Mouse (Mus musculus) layer of hippocampus, postnatal 25 days (tissue): ENCODE results near the gene Fcgrt. TPM values are rescaled to one million over a fixed set of nuclear protein-coding genes. Genes with fewer than 3 reads are reported as not detected.
A peak's percentile ranks its signal among the peaks of the same experiment; 100 is the strongest.
"Not testable (repeated sequence)": the region's sequence is repeated elsewhere in the genome, so short reads cannot be mapped to it uniquely, and the experiment has no call there.

Source experiments
- DNase-seq, 2 experiments: peaks; one replicate each; pipeline ENCODE4 v3.0.0; 2022; ENCODE audit warnings: mixed read lengths in 2 of 2, low spot score in 1 of 2; ENCODE audit errors: extremely low spot score in 1 of 2
- total RNA-seq, 2 experiments: library from RNA; stranded (reverse); gene quantifications; 2 replicates each; pipeline ENCODE4 v1.2.3; 2021

Fcgrt gene
- total RNA-seq, 2 experiments from 2014 or later: 18.1 to 21.0 TPM

DNA sequence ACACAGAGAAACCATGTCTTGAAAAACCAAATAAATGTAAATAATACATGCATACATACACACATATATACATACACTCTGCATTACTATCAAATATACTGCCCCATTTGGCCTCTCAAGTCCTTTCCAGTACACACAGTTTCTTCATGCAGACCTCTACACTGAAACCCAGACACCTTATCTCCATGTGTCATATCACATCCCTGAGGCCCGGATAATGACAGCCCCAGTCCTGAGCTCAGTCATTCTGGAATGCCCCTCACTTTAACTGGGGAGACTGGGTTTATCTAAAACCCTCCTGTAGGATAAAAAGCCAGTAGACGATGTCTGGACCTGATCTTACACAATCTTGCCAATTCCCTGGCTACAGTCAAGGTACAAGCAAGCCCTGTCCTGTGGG is 9.8 kb upstream of the Fcgrt start:
- DNase-seq: no peak

GRCm38 (mm10) chr7:45112529-45112928 is 8.9 kb upstream of the Fcgrt start:
- DNase-seq: no peak

GRCm38 (mm10) chr7:45111940-45112339 is 8.3 kb upstream of the Fcgrt start:
- DNase-seq: no peak

DNA sequence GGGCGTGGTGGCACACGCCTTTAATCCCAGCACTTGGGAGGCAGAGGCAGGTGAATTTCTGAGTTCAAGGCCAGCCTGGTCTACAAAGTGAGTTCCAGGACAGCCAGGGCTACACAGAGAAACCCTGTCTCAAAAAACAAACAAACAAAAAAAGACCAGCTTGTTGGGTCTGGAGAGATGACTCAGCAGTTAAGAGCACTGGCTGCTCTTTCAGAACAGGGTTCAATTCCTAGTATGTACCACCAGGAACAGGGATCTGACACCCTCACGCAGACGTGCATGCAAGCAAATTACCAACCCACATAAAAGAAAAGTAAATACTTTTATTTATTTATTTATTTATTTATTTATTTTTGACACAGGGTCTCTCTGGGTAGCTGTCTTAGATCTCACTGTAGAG is 6.4 kb upstream of the Fcgrt start:
- not testable (repeated sequence) for DNase-seq

- DNase-seq: no peak
Observed at GRCm38 (mm10) chr7:45107052-45107645, 3.5 kb upstream of the Fcgrt start.

DNA sequence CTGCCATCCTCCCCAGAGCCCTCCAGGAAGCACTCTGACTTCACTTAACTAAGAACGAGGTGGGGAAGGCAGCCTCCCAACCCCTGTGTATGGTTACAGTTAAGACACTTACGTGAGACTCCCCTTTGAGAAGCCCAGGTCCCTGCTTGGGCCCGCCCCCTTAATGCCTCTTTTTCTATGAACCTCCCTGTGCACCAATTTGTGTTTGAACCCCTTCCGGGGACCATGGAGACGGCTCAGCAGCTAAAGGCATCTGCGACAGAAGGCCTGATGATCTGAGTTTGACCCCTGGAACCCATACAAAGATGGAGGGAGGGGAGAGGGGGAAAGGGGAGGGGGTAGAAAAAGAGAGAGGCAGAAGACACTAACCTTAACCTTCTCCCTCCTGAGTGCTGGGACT is 2.8 kb upstream of the Fcgrt start:
- DNase-seq: no peak

DNA sequence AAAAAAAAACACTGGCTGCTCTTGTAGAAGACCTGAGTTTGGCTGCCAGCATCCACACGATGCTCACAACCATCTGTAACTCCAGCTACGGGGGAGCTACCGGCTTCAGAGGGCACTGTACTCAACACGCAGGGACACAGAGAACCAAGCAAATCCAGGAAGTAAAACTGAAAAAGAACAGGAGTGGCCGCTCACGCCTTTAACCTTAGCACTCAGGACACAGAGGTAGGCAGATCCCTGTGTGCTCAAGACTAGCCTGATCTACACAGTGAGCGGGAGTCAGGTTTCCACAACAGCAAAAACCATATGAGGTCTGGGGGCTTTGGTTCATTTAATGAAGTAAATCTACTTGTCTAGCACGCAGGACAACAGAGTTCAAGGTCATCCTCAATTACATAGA is 1.8 kb upstream of the Fcgrt start:
- no peak for DNase-seq

DNA sequence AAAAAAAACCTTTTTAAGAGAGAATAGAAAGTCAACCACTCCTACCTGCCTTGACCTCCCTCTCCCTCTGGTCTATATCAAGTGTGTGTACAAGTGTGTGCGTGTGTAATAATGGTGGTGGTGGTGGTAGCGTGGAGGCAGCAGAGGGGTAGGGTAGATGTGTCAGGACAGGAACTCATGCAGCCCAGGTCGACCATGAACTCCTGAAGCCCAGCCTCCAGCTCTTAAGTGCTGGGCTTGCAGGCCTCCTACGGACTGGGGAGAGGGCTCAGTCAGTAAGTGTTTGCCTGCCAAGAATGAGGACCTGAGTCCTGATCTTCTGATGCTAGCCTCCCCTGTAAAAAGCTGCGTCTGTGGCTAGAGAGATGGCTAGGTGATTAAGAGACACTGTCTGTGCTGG is 1.3 kb upstream of the Fcgrt start:
- no peak for DNase-seq

GRCm38 (mm10) chr7:45102940-45103585 is 588 bp downstream of the Fcgrt start:
- no peak for DNase-seq

DNA sequence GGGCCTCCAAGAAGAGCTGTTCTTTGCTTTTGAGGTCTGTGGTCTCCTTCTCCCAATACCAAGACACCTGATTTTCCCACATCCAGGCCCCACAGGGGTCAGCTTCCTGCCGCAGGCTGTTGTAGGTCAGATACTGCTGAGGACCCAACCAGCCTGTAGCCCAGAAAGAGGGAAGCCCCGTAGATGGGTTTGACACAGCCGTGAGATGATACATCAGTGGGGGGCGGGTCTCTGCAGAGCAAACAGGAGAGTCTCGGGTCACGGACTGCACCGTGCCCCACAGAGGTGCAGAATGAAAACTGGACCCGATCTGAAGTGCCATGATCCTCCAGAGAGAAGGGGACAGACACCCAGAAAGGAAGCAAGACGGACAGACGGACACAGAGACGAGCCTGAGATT is 1.2 kb downstream of the Fcgrt start:
- DNase-seq: no peak

GRCm38 (mm10) chr7:45100046-45100445 is 3.6 kb downstream of the Fcgrt start:
- DNase-seq: no peak

DNA sequence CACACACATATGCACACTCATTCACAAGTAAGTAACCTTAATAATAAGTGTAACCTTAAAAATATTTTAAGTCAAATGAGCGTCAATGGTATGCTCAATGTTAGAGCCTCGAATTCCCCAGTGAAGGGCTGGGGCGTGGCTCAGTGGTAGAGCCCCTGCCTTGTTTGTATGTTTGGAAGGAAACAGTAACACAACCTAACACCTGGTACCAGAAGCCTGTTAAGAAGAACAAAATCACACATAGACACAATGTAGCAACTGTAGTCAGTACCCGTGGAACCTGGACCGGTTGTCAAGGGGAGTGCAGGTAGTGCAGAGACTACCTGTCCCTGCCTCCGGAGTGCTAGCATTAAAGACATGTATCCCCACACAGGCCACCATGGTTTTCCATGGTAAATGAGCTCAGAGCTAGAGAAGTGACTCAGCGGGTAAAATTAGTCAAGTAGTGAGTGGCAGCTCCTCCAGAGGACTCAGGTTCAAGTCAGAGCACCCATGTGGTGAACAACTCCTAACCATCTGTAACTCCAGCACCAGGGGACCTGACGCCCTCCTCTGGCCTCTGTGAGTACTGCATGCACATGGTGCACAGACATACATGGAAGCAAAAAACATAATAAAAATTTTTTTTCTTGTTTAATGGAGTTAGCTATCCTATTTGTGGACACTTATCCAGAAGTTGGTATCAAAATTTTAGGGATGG is 5.0 kb downstream of the Fcgrt start:
- DNase-seq: no peak

DNA sequence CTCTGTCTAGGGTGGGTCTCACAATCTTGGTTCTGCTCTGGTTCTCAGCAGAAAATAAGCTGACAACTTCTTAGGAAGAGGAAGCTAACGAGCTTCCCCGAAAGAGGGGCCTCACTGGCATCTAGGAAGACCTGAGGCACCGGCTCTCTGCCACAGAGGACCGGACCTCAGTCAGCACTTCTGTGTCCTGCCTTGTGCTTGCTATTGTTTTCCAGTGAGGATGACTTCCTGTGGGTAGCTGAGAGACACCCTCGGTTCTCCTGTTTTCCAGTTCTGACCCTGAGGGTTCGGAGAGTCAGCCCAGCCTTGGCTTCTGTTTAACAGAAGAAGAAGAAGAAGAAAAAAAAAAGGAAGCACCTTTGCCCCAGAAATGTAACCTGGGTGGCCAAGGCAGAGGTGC is 6.2 kb downstream of the Fcgrt start:
- DNase-seq: no peak

- not testable (repeated sequence) for DNase-seq
Observed at GRCm38 (mm10) chr7:45095965-45096364, 7.7 kb downstream of the Fcgrt start.

DNA sequence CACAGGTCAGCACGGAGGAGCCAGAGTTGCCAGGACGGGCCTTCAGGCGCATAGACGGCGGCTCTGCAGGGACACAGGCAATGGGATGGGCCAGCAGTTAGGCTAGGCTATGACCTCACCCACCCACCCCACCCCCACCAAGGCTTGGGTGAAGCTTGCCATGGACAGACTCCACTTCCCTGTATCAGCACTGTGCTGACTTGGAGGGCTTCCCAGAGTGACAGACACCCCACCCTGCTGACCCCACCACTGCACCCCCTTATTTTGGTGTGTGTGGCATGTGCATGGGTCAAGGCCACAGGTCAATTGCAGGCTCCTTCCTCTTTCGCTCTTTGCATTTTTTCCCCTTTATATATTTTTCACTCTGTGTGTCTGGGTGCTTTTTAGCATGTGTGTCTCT is 8.3 kb downstream of the Fcgrt start:
- no peak for DNase-seq

DNA sequence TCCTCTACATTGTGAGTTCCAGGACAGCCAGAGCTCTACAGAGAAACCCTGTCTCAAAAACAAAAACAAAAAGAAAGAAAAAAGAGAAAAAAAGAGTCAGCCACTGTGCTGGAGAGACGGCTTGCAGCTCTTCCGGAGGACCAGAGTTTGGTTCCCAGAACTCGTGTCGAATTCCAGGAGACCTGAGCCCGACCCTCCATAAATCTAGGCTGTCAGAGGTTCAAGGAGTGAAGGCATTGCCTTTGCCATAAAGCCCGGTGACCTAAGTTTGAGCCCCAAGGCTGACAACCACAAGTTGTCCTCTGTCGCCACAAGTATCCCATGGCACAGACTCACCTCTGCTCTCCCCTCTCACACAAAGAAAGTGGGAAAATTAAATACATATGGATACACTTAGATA is 9.5 kb downstream of the Fcgrt start:
- no peak for DNase-seq

DNA sequence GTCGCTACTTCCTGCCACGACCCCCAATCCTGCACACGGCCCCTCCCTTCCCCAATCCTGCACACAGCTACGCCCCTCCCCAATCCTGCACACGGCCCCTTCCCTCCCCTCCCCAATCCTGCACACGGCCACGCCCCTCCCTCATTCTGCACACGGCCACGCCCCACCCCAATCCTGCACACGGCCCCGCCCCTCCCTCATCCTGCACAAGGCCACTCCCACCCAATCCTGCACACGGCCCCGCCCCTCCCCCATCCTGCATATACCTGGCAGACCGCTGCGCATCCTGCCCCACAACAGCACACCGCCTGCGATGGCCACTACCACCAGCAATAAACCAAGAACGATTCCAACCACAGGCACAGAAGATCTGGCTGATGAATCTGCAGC is 10.1 kb downstream of the Fcgrt start:
- no peak for DNase-seq

GRCm38 (mm10) chr7:45092828-45093515 is 10.7 kb downstream of the Fcgrt start:
- no peak for DNase-seq

DNA sequence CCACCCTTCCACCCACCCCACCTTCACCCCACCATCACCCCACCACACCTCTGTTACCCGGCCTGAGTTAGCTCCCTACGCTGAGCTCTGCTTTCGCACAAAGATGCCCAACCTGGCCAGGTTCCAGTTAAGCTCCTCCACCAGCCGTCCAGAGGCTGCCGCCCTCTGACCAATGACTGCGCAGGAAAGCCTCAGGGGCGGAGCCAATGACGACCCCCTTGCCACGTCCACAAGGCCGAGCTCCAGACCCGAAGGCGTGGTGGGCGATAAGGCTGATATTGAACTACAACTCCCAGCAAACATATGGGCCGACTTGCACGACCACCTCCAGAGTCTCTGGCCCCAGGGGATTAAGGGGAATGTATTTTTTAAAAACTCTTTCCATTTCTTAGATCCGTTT is 11.6 kb downstream of the Fcgrt start, which contains the start of gene Rcn3:
Gene Rcn3 (minus strand): TSS at position 174 of the 400 bp plus-strand sequence.
- peak in 1 of 2 experiments; percentile 21 for DNase-seq

GRCm38 (mm10) chr7:45091001-45091990 is 12.4 kb downstream of the Fcgrt start:
- no peak for DNase-seq
